Mouse (Mus musculus) G1E-ER4 (cell line): ENCODE data around the gene Arid5a. TPM values are rescaled to one million over a fixed set of nuclear protein-coding genes. Genes with fewer than 3 reads are reported as not detected.
A peak's percentile ranks its signal among the peaks of the same experiment; 100 is the strongest.

Experiments
- GATA1 ChIP-seq: IDR thresholded peaks from one replicate; pipeline ENCODE4 v1.8.0; 2012; ENCODE audit warnings: low read length, inconsistent platforms
- polyA plus RNA-seq: library from polyadenylated mRNA; stranded (reverse); fragments of >175 nt; gene quantifications from 2 replicates; pipeline ENCODE4 v1.2.3, GENCODE M21; 2012

The Arid5a gene
- 18.6 and 20.5 TPM in 2 replicates for polyA plus RNA-seq

DNA sequence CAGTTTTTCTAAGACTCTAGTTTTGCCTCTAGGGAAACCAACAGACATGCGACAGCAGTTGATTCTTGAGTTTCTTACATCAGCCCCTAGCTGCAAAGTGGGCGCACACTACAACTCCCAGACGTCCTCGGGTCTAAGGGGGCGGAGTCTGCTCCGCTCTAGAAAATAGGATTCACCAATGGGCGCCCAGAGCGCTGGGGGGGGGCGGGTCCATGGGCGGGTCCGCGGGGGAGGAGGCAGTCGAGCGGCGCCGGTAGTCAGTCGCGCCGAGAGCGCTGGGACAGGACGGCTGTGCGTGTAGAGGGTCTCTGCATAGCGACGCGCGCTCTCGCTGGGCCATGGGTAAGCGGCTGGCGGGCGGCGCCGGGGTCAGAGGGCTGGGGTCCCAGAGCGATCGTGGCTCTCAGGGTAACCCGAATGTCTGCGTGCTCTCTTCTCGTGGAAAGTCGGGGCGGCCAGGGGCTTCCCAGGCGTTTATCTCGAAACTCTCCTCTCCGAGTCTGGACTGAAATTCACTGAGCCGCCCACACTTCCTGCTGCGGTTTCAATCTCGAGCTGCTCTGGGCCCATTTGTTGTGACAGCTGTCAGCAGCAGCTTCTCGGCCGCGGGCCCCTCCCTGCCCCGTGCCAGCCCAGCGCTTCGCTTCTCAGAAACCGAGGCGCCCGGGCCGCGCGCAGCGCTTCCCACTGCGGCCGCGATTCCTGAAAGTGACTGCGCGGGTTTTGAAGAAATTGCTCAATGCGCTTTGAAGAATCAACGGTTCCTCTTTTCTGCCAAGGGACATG, at the start of gene Arid5a:
Arid5a (plus strand) TSS at position 239 of the 786 bp plus-strand sequence.
- no peak for TF ChIP-seq GATA1

DNA sequence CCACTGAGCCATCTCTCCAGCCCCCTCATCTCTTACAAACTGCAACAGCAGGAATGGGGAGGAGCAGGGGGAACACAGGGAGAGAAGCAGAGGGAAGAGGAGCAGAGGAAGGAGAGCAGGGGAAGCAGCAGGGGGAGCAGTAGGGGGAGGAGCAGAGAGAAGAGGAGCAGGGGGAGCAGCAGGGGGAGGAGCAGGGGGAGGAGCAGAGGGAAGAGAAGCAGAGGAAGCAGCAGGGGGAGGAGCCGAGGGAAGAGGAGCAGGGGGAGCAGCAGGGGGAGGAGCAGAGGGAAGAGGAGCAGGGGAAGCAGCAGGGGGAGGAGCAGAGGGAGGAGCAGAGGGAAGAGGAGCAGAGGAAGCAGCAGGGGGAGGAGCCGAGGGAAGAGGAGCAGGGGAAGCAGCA, 48.9 kb upstream of the Arid5a start:
- no peak for TF ChIP-seq GATA1

DNA sequence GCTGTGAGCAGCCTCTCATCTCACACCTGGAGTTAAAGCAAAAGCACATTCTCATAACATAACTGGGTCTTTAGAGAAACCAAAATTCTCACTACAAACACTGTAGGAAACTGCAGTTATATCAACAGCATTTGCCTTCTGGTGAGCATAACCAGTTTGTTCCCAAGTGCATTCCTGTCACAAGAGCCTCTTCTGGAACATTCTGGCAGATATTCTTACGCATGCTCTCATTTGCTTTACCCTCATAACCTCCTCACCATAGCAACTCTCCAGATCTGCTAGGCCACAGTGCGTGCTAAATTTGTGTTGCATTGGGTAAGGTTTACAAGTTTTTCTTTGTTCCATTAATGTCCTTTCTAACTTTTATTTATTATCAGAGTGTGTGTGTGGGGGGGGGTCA, 48.3 kb upstream of the Arid5a start:
- no peak for TF ChIP-seq GATA1

DNA sequence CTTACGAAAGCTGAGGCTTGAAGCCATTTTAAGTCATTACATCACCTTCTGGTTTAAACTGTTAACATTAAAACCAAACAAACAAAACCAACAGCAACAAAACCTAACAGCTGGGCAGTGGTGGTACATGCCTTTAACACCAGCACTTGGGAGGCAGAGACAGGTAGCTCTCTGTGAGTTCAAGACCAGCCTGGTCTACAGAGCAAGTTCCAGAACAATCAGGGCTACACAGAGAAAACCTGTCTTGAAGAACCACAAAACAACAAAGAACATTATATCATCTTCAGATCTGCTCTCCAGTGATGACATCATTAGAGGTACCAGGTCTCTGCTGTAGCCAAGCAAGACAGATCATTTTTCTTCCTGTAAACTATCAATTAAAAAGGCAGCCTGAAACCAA, 47.1 kb upstream of the Arid5a start:
- TF ChIP-seq GATA1, result no peak

DNA sequence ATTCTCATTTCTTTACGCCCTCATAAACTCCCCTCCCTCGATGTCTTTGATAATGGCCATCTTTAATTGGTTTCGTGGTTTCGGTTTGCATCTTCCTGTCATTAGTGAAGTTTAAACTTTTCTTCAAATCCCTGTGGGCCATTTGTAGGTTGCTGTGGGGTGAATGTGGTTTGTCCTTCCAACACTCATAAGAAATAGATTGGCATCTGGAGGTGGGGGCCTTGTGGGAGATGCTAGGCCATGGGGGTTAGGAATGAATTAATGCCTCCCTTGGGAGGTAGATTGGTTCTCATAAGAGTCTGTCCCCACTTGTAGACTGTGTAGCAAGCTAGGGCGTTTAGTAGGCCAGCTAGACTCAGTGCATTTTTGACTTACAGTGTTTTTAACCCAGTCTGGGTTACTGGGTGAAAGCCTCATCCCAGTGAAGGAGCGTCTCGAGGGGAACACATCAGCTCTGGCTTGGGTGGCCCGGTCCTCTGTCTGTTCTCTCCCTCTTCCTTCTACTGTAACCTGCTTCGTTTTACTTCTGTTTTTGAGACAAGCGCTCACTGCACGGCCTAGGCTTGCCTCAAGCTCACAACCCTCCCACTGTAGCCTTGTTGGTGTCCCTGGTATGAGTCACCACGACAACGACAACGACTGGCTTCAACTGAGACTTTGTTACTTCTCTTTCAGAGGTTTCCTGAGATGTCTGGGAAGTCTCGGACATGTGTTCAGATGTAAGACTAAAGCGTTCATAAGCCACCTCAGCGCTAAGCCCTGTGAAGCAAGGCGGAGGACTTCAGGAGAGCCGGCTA, 45.6 kb upstream of the Arid5a start:
- TF ChIP-seq GATA1, result no peak

DNA sequence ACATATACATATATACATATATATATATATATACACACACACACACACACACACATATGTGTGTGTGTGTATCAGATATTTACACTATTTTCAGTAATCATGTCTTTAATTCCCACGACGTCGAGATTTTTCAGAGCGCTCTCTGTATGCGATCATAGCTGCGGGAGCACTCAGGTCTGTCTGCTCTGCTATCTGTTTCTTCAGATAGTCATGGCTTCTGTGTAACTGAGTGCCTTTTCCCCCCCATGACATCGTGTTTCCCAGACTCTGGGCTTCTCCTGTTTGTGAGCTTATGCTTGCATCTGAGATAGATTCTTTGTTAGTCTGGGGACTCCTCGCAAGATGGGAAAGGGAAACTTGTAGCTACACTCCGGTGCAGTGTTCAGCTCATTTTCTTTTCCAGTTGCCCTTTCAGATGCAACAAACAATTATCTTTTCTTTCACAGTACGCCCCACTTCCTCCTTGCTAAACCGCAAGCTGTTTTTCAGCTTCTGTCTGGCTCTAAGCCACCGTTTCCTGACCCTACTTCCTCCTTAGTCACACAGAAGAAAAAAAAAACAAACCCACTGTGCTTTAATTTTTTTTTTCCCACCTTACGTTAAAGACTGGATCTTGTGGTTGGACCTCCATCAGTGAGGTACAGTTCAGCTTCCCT, 43.6 kb upstream of the Arid5a start:
- peak; percentile 37 for TF ChIP-seq GATA1

DNA sequence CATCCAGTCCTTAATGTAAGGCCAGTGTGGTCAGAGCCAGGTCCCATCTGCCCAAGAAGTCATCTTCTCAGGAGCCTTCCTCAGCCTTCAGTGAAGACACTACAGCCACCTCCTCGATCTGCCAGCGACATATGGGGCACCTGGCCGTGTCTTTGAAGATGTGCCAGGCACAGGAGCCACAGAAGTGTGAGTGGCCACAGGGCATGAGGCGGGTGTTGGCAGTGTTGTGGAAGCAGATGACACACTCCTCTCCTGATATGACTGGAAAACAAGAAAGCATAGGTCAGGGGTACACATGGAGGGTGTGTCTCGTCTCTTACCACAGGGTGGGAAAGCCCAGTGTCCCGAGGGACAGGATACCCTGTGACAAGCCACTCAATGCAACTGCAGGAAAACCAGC, 41.2 kb upstream of the Arid5a start:
- TF ChIP-seq GATA1, result no peak

DNA sequence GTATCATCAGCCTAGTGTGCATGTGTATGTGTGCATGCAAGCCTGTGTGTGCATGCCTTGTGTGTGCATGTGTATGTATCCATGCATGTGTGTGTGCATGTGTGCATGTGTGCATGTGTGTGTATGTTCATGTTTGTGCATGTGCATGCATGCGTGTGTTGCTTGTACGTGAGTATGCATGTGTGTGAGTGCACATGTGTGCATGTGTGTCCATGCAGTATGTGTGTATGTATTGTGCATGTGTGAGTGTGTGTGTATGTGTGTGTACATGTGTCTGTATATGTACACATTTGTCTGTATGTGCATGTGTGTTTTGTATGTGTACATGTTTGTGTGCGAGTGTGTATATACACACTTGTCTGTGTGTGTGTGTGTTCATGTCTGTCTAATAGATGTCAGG, 39.9 kb upstream of the Arid5a start:
- TF ChIP-seq GATA1, result no peak

DNA sequence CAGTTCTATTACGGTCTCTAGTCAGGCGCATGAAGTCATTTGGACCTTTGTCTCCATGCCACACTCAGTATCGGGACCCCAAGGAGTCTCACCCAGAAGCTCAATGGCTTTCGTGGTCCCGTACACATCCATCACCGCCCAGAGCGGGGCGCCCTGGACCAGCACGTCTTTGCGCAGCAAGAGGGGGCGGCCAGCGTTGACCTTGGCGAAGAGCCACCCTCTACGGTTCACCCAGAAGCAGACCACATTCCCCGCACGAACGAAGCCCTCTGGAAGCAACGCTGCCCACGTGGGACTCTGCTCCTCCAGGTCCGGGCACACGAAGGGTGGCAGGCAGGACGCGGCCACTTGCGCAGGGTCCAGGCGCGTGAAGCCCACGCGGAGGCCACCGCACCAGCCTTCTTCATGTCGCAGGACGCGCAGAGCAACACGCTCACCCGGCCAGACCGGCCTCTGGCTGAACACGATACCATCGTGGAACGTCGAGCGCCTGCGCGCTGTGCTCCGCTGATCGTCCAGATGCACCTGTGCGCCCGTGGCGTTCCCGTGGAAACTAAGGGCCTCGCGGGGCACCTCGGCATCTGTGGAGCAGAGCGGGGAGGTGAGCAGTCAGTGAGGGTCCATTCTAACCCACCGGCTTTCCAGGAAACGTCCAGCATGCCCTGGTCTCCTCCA, 38.3 kb upstream of the Arid5a start:
- no peak for TF ChIP-seq GATA1

DNA sequence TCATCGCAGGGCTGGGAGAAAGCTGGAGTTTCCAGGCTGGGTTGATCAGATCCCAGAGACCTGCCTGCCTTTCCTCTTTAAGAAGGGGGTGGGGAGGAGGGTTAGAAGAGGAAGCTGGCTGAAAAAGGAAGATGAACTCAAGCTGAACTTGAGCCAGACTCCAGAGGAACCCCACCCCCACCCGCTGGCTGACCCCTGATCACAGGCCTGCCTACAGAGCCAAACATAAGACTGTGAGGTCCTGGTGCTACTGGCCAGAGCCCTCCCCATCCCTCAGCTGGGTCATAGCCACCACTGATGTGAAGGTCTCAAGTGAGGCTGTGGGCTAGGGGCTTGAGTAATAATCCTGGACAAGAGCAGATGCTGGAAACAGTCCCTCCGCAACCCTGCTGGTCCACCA, 36.9 kb upstream of the Arid5a start:
- TF ChIP-seq GATA1, result no peak

DNA sequence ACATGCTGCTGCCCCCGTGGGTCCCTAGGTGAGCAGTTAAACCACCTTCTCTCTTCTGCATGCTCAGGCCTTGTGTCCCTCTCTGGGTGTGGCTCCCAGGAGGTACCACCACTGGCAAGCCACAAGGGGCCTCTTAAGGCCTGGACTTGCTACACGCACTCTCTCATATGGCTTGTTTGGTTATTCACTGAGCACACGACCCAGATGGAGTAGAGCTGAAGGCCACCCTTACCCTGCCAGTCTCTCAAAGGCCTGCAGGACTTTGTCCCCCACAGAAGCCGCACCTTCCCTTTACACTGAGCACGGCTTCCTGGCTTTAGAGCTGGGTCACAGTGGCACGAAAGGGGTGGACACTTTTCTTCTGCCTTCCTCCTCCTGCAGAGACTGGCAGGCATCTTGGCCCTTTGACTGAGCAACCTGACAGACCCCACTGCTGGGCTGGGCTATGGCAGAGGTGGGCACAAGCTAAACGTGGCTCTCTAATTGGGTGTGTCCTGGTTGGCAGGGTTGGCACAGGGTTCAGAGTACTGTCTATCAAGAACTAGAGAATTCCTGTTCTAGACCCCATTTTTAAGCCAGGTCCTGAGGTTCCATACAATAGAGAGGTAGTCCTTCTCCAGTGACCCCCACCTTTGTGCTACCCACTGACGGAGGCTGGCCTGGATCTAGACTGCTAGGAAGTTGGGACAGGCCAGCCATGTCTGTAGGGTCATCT, 35.9 kb upstream of the Arid5a start:
- TF ChIP-seq GATA1, result no peak

DNA sequence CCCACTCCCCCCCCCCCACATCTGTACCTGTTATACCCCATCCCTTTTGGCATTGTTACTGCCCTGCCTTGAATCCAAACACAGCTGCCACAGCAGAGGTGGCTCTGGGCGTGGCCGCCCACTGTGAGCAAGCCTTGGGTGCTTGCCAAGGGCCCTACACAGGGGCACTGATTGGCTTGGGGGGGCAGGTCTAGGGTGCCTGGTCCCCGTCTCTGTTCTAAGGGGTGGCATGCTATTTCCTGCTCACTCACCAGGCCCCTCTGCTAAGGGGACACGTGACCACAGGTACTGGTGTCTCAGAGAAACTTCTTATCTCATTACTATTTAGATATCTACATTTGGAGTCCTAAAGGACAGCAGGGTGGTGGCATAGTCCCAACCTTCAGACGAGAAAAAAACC, 35.0 kb upstream of the Arid5a start:
- no peak for TF ChIP-seq GATA1

DNA sequence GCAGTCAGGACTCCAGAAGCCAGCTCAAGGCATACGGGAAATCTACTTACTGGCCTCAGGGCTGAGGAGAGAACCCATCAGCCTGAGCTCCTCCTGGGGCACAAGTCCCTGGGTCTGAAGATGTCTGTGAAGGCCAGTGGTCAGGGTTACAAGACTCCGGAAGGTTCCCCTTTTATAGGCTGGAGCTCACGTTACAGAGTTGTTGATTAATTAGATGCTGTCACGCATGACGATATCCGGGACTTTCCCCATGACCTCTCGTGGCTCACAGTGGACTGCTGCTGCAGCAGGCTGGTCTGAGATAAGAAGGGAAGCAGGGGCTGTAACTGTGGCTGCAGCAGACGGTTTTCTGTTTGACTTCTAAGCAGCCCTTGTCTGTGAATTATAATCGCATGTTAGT, 34.2 kb upstream of the Arid5a start:
- peak; percentile 50 for TF ChIP-seq GATA1

DNA sequence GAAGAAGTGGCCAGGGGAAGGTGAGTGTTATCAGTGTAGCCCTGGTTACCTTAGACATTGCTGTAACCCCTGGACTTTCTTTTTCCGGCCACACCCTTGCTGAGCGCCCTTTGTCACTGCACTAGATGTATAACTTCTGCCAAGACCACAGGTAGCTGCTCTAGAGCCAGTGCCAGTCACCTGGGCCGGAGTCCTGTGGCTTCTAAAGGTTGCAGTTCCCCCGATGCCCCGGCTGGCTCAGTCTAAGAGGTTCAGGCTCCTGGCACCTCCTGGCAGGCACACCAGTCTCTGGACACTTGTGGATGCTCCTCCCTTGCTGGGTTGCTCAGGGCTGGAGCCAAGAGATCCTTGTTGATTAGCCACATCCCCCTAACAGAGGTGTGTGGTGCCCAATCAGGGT, 33.1 kb upstream of the Arid5a start, which contains the start of gene Neurl3:
Neurl3 (minus strand) TSS at position 225 of the 400 bp plus-strand sequence.
- TF ChIP-seq GATA1, result no peak
